Mouse (Mus musculus): ENCODE results near the gene Tmem181a.
A peak's percentile ranks its signal among the peaks of the same experiment; 100 is the strongest.
"Not testable (repeated sequence)": the region's sequence is repeated elsewhere in the genome, so short reads cannot be mapped to it uniquely, and the experiment has no call there.

The Tmem181a gene

GRCm38 (mm10) chr17:6256400-6257069 is at the start of gene Tmem181a:
Gene Tmem181a, plus strand, starts transcription at chr17:6256860.
- ATAC-seq (ENCODE audit: insufficient number of reproducible peaks, low FRiP score, low TSS enrichment): peak; percentile 57

- ATAC-seq (ENCODE audit: insufficient number of reproducible peaks, low FRiP score, low TSS enrichment): no peak
These were observed 44.9 kb upstream of the Tmem181a start for GRCm38 (mm10) chr17:6211721-6212120.

GRCm38 (mm10) chr17:6215640-6216039 is 41.0 kb upstream of the Tmem181a start:
- no peak for ATAC-seq (ENCODE audit: insufficient number of reproducible peaks, low FRiP score, low TSS enrichment)

DNA sequence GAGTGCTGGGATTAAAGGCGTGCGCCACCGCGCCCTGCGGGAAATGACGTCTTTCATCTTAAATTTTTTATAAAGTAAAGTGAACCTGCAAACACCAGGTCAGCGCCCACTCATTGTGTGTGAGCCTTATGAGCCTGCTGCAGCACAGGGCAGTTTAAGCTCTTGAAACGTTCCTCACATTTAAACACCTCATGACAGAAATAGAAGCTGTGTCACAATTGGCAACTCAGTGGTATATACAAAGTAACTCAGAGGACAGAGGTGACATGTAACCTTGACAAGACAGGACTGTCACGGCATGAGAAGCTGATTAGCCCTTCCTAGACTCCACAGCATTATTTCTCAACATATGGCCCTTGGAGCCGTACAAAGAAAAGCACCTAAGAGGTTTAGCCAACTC is 40.1 kb upstream of the Tmem181a start:
- ATAC-seq (ENCODE audit: insufficient number of reproducible peaks, low FRiP score, low TSS enrichment): no peak

DNA sequence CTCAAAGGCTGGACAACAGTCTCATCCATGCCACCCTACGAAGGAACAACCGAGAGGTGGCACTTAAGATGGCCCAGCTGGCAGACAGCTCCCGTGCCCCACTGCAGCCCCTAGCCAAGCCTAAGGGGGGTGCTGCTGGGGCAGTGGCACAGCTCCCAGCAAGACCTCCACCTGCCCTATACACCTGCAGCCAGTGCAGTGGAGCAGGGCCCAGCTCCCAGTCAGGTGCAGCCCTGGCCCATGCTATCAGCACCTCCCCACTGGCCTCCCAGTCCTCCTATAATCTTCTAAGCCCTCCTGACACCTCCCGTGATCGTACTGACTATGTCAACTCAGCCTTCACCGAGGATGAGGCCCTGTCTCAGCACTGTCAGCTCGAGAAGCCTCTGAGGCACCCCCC is 24.0 kb upstream of the Tmem181a start:
- ATAC-seq (ENCODE audit: insufficient number of reproducible peaks, low FRiP score, low TSS enrichment): peak; percentile 43; the same call in 1 of the 2 replicates

DNA sequence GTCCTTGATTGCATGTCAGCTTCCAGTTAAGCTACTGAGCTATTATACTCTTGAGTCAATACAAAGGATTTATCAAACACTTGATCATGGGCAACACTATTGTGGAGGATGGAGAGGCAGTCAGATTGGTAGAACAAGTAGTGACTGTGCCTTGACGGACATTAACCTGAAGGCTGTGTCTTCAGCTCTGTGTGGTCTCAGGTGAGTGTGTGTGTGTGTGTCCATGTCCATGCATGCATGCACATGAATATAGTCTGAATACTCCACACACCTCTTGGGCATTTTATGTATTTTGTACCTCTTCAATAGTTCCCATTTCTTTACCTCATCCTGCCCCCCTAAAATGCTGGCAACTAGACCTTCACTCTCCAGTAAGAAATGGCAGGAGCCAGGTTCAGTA is 5.4 kb upstream of the Tmem181a start:
- not testable (repeated sequence) for ATAC-seq (ENCODE audit: insufficient number of reproducible peaks, low FRiP score, low TSS enrichment)

GRCm38 (mm10) chr17:6257070-6257456 is 403 bp downstream of the Tmem181a start:
- peak; percentile 61; the same call in 1 of the 2 replicates for ATAC-seq (ENCODE audit: insufficient number of reproducible peaks, low FRiP score, low TSS enrichment)

- peak; percentile 46; the same call in 1 of the 2 replicates for ATAC-seq (ENCODE audit: insufficient number of reproducible peaks, low FRiP score, low TSS enrichment)
These were observed 13.5 kb downstream of the Tmem181a start for GRCm38 (mm10) chr17:6269876-6270831.

- ATAC-seq (ENCODE audit: insufficient number of reproducible peaks, low FRiP score, low TSS enrichment): not testable (repeated sequence)
These were observed 14.2 kb downstream of the Tmem181a start for GRCm38 (mm10) chr17:6270840-6271239.

GRCm38 (mm10) chr17:6271970-6272369 is 15.3 kb downstream of the Tmem181a start:
- not testable (repeated sequence) for ATAC-seq (ENCODE audit: insufficient number of reproducible peaks, low FRiP score, low TSS enrichment)

DNA sequence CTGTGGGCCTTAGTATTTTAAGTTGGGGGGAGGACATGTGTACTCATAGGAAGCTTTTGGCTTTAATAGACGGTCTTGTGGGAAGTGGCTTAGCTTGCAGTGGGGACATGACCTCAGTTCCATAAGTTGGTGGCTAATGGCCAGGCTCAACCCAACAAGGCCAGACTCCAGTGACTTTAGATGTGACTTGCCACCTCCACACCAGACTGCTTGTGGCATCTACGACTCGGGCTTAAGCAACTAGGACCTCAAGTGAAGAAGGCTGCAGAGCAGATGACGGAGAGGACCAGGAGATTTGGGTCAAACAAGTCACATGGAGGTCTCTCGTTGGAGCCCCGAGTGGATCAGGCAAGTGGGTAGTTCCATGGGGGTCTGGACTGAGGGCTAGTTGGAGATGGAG is 18.0 kb downstream of the Tmem181a start:
- not testable (repeated sequence) for ATAC-seq (ENCODE audit: insufficient number of reproducible peaks, low FRiP score, low TSS enrichment)

DNA sequence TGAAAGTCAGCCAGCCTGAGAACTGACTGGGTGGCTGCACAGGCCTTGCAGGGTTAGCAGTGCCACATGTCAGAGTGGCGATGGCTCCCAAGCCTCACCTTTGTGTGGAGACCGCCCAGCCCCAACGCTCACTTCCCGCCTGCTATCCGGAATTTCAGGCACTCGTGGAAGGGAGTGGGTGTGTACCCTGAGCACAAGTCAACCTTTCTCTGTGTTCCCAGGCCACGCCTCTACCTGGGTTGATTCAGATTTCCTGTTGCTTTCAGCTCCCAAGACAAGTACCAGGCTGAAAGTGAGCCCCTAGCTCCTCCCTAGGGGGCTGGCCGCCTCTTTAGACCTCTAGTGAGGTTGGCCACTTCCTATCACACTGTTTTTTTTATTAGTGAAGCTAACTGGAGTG is 22.5 kb downstream of the Tmem181a start:
- ATAC-seq (ENCODE audit: insufficient number of reproducible peaks, low FRiP score, low TSS enrichment): not testable (repeated sequence)

DNA sequence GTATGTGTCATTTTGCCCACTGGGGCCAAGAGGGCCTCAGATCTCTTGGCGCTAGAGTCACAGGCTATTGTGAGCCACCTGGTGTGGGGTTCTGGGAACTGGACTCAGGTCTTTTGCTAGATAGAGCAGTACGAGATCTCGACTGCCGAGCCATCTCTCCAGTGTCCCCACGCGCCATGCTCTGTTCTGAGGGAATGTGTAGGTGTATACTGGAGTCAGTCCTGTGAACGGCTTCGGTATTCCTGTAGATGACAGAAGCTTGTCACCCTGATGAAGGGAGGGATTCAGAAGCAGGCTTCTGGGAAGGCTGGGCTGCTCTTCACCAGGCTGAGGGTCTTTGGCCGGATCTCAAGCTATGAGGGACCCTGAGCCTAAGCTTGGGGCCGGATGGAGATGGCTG is 23.1 kb downstream of the Tmem181a start:
- not testable (repeated sequence) for ATAC-seq (ENCODE audit: insufficient number of reproducible peaks, low FRiP score, low TSS enrichment)

DNA sequence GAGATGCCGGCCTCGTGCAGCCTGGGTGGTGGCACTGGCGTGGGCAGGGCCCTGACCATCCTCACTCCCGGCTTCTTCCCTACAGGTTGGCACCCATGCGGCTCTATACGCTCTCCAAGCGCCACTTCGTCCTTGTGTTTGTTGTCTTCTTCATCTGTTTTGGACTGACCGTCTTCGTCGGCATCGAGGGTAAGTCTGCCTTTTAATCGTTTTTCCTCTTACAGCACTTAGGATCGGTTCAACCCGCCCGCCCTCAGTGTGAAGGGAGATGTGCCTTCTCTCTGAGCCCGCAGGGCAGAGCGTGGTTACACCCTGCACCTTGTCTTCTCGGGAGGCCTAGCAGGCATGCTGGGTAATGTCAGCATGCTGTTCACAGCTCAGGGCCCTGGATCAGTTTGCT is 23.9 kb downstream of the Tmem181a start:
- ATAC-seq (ENCODE audit: insufficient number of reproducible peaks, low FRiP score, low TSS enrichment): not testable (repeated sequence)

DNA sequence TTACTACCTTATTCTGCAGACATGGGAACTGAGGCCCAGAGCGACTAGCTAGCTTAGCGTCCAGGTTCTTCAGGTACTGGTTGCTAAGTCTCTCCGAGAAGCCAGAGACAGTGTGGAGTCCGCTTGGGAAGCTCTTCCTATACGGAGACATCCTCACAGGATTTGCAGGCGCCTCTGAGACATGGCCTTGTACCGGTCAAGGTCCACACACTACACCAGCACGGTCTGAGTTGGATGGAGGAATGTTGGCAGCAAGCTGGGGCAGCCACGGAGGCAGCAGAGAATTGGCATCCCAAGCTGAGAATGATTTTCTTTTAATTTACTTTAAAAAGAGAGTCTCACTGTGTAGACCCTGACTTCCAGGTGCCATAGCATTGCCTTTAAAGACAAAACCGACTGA is 26.5 kb downstream of the Tmem181a start:
- ATAC-seq (ENCODE audit: insufficient number of reproducible peaks, low FRiP score, low TSS enrichment): not testable (repeated sequence)

DNA sequence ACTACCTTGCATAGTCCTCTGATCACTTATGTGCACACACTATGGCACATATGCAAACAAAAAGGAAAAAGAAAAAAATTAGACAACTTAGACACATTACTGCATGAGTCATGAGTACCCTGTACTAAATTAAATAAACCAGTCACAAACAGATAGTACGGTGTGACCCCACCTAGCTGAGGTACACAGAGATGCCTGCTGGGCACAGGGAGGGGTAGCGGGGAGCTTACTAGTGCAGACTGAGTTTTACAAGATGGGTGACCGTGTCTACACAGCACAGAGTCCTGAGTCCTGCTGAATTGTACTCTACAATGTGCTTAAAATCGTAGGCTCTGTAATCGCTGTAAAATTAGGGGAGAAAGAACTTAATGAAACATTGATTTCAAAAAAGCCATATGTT is 29.5 kb downstream of the Tmem181a start:
- not testable (repeated sequence) for ATAC-seq (ENCODE audit: insufficient number of reproducible peaks, low FRiP score, low TSS enrichment)

GRCm38 (mm10) chr17:6289045-6289444 is 32.4 kb downstream of the Tmem181a start:
- not testable (repeated sequence) for ATAC-seq (ENCODE audit: insufficient number of reproducible peaks, low FRiP score, low TSS enrichment)

DNA sequence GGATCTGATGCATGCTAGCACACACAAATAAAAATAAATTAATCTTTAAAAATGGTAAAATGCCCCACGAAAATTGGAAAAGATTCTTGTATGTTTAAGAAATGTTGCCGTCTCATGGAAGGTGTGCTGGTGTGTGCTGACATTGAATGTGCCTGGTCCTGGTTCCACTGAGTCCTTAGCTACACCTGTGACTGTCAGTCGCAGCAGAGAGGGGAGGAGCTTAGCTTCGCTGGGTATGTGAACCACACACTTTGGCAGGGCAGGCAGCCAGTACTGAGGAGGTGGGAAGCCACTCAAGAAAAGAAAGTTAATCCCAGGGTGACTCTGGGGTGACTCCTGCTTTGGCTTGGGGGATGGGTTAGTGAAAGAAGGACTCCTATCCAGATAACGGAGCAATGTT is 37.2 kb downstream of the Tmem181a start:
- not testable (repeated sequence) for ATAC-seq (ENCODE audit: insufficient number of reproducible peaks, low FRiP score, low TSS enrichment)

- peak; percentile 85 for ATAC-seq (ENCODE audit: insufficient number of reproducible peaks, low FRiP score, low TSS enrichment)
These were observed 40.6 kb downstream of the Tmem181a start for GRCm38 (mm10) chr17:6297060-6297795.

- not testable (repeated sequence) for ATAC-seq (ENCODE audit: insufficient number of reproducible peaks, low FRiP score, low TSS enrichment)
These were observed 43.7 kb downstream of the Tmem181a start for GRCm38 (mm10) chr17:6300190-6300863.

All from cerebellum, adult (tissue).